Comparison of ENCODE assay signal across 9 mouse cellular contexts in the genomic region with DNA sequence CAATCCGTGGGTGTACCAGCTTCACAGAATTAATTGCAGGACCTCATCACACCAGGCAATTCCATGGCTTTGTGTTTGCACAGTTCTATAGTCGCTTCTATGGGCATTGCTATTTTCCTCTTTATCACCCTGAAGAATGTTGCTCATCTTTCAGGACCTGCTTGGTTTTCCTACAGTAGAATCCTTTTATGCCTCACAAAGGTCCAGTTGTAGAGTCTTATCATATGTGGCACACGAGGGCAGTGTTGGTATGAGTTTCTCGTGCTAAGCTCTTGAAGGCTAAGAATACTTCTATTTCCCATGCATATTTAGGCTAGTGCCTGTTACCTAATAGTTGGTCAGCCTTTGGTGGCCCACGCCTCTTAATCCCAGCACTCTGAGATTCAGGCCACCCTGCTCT. TPM values are rescaled to one million over a fixed set of nuclear protein-coding genes. Genes with fewer than 3 reads are reported as not detected.
DNase-seq lines count a peak whose midpoint lies in the region; ATAC-seq and TF ChIP-seq lines count a peak whose summit lies in the region.
"Had no signal": no experiment of that assay in that cellular context is flagged by ENCODE, and none has a peak within 500 bp of the region (broad histone marks: within the 10 kb centered on the region; RNA-seq: fewer than 3 reads in every experiment).

No protein-coding gene starts in this region.

- H3K9me3 ChIP-seq in heart, embryonic 11.5 days (replicated peaks; ENCODE audit: control insufficient read depth, low read length), result no peaks in the 10 kb centered on the region
- H3K9me3 ChIP-seq in ES-Bruce4 (replicated peaks; ENCODE audit: control insufficient read depth, insufficient read depth, low read length, poor library complexity, severe bottlenecking), result no peaks in the 10 kb centered on the region
- H3K9me3 ChIP-seq in heart, embryonic 16.5 days (replicated peaks; ENCODE audit: control insufficient read depth, low read length), result no peaks in the 10 kb centered on the region
- no peaks in the 10 kb centered on the region for H3K9me3 ChIP-seq in lung, postnatal 0 days (ENCODE audit: low read length)

- H3K9ac ChIP-seq in heart, embryonic 11.5 days (ENCODE audit: low read depth, low read length), result peak overlapping the region; percentile 90
- peak overlapping the region; percentile 69 for H3K9ac ChIP-seq in ES-Bruce4 (ENCODE audit: low read depth, poor library complexity, severe bottlenecking)
- peak overlapping the region; percentile 92 for H3K9ac ChIP-seq in heart, embryonic 16.5 days (ENCODE audit: low read length)
- H3K9ac ChIP-seq in lung, postnatal 0 days (replicated peaks; ENCODE audit: low read depth), result peak overlapping the region; percentile 67; the same call in 1 of the 2 replicates

- no peak for TF ChIP-seq CTCF in ES-Bruce4 (IDR thresholded peaks at IDR 0.05; ENCODE audit: low read depth, low read length)
- peak; percentile 42 for TF ChIP-seq CTCF in lung, postnatal 0 days (IDR thresholded peaks at IDR 0.05)

- DNase-seq in heart, adult 8-10 months (ENCODE audit: low spot score), result no peak
- peak; percentile 19 for DNase-seq in lung, postnatal 0 days (ENCODE audit: low spot score)
- DNase-seq in adrenal gland, postnatal 10 days, result no peak
- no peak for DNase-seq in testis, postnatal 14 days (ENCODE audit: low spot score)
- DNase-seq in right cerebral cortex, postnatal 4 days, result no peak

- H3K4me1 ChIP-seq in heart, embryonic 11.5 days (ENCODE audit: control insufficient read depth, insufficient read depth, low read length), result peaks cover 9% of the 10 kb centered on the region
- no peaks in the 10 kb centered on the region for H3K4me1 ChIP-seq in ES-Bruce4 (ENCODE audit: control insufficient read depth, insufficient read depth, low read length)
- peaks cover 15% of the 10 kb centered on the region for H3K4me1 ChIP-seq in heart, embryonic 16.5 days (ENCODE audit: control insufficient read depth, insufficient read depth, low read length)
- peaks cover 16% of the 10 kb centered on the region for H3K4me1 ChIP-seq in lung, postnatal 0 days (ENCODE audit: insufficient read depth, low read depth, low read length)

- no peak for ATAC-seq in heart, embryonic 11.5 days (replicated peaks; ENCODE audit: insufficient number of reproducible peaks, low FRiP score, low TSS enrichment)
- ATAC-seq in heart, embryonic 16.5 days (replicated peaks; ENCODE audit: extremely low read depth, insufficient read depth, low FRiP score), result no peak
- no peak for ATAC-seq in lung, postnatal 0 days

- no peak for TF ChIP-seq EP300 in ES-Bruce4 (IDR thresholded peaks at IDR 0.05; ENCODE audit: insufficient read depth, low read depth, low read length)
- no peak for TF ChIP-seq EP300 in lung, postnatal 0 days (IDR thresholded peaks at IDR 0.05)

- peak overlapping the region; percentile 91; the same call in 1 of the 2 replicates for H3K27ac ChIP-seq in heart, embryonic 11.5 days (ENCODE audit: low read depth, low read length)
- H3K27ac ChIP-seq in ES-Bruce4 (ENCODE audit: insufficient read depth, low read length), result no peak overlapping the region
- H3K27ac ChIP-seq in heart, embryonic 16.5 days (ENCODE audit: low read length), result peak overlapping the region; percentile 90
- H3K27ac ChIP-seq in lung, postnatal 0 days (ENCODE audit: low read length), result no peak overlapping the region

- H3K4me2 ChIP-seq in heart, embryonic 11.5 days, result peak overlapping the region; percentile 97
- H3K4me2 ChIP-seq in heart, embryonic 16.5 days (ENCODE audit: low read depth, low read length), result peak overlapping the region; percentile 81
- peak overlapping the region; percentile 90 for H3K4me2 ChIP-seq in lung, postnatal 0 days (replicated peaks; ENCODE audit: low read depth, low read length)

- no peak for TF ChIP-seq POLR2A in ES-Bruce4 (IDR thresholded peaks at IDR 0.05; ENCODE audit: insufficient read depth, low read length)

- no peaks in the 10 kb centered on the region for H3K36me3 ChIP-seq in heart, embryonic 11.5 days (ENCODE audit: control insufficient read depth, insufficient read depth, low read length)
- no peaks in the 10 kb centered on the region for H3K36me3 ChIP-seq in ES-Bruce4 (ENCODE audit: control insufficient read depth, insufficient read depth, low read length, poor library complexity, severe bottlenecking)
- H3K36me3 ChIP-seq in heart, embryonic 16.5 days (ENCODE audit: control insufficient read depth, insufficient read depth), result peaks cover 2% of the 10 kb centered on the region; the same call in 1 of the 2 replicates
- no peaks in the 10 kb centered on the region for H3K36me3 ChIP-seq in lung, postnatal 0 days (ENCODE audit: insufficient read depth, low read length)

- WGBS in heart, embryonic 11.5 days (ENCODE audit: insufficient replicate concordance), result 37% methylated on average over 5 of the region's 5 CpGs
- WGBS in heart, embryonic 16.5 days, result 28% methylated on average over 5 of the region's 5 CpGs
- WGBS in lung, postnatal 0 days, result 23% methylated on average over 5 of the region's 5 CpGs

- H3K27me3 ChIP-seq in heart, embryonic 11.5 days (ENCODE audit: control insufficient read depth, insufficient read depth, low read length), result no peaks in the 10 kb centered on the region
- H3K27me3 ChIP-seq in ES-Bruce4 (ENCODE audit: control insufficient read depth, insufficient read depth, low read length, poor library complexity, severe bottlenecking), result no peaks in the 10 kb centered on the region
- H3K27me3 ChIP-seq in heart, embryonic 16.5 days (ENCODE audit: control insufficient read depth, insufficient read depth, low read length), result no peaks in the 10 kb centered on the region
- H3K27me3 ChIP-seq in lung, postnatal 0 days (replicated peaks; ENCODE audit: insufficient read depth, low read length), result no peaks in the 10 kb centered on the region

- peak overlapping the region; percentile 85 for H3K4me3 ChIP-seq in heart, embryonic 11.5 days (ENCODE audit: low read depth, low read length)
- peak overlapping the region; percentile 93 for H3K4me3 ChIP-seq in ES-Bruce4 (ENCODE audit: low read depth, low read length)
- H3K4me3 ChIP-seq in heart, embryonic 16.5 days (ENCODE audit: low read length), result peak overlapping the region; percentile 96
- peak overlapping the region; percentile 64 for H3K4me3 ChIP-seq in lung, postnatal 0 days (ENCODE audit: low read depth, low read length)

RNA-seq across cellular contexts. Expression of a gene that starts 0.6 kb away (rescaled TPM):
- 7.4 and 7.9 TPM in 2 replicates for polyA plus RNA-seq in heart, embryonic 11.5 days (2014; fragmentation: Nextera tagmentation; extraction: Ambion mirVana)
- 1 to 10 TPM; 6.1 to 7.2 (median 6.5) TPM for total RNA-seq in heart, adult 8-10 months (2022)
- 16.3 and 18.4 TPM in 2 replicates for polyA plus RNA-seq in ES-Bruce4 (2011; ENCODE audit: insufficient read depth, insufficient read length, low read depth, missing spikeins)
- polyA plus RNA-seq in heart, embryonic 16.5 days (2015; fragmentation: Nextera tagmentation; extraction: Ambion mirVana), result 7.2 and 8.1 TPM in 2 replicates
- 6.8 and 8.0 TPM in 2 replicates for polyA plus RNA-seq in lung, postnatal 0 days (2015; fragmentation: Nextera tagmentation; extraction: Ambion mirVana)
- total RNA-seq in adrenal gland, postnatal 10 days (2021), result 10 to 100 TPM; 12.3 to 14.3 TPM

RNA-seq across cellular contexts. Expression of a gene that starts 1.0 kb away (rescaled TPM):
- polyA plus RNA-seq in heart, embryonic 11.5 days (2014; fragmentation: Nextera tagmentation; extraction: Ambion mirVana), result 45.1 and 52.0 TPM in 2 replicates
- total RNA-seq in heart, adult 8-10 months (2022), result 10 to 100 TPM; 21.6 to 28.9 (median 24.7) TPM
- 119 and 121 TPM in 2 replicates for polyA plus RNA-seq in ES-Bruce4 (2011; ENCODE audit: insufficient read depth, insufficient read length, low read depth, missing spikeins)
- 57.1 and 60.9 TPM in 2 replicates for polyA plus RNA-seq in heart, embryonic 16.5 days (2015; fragmentation: Nextera tagmentation; extraction: Ambion mirVana)
- polyA plus RNA-seq in lung, postnatal 0 days (2015; fragmentation: Nextera tagmentation; extraction: Ambion mirVana), result 46.8 and 47.0 TPM in 2 replicates
- total RNA-seq in adrenal gland, postnatal 10 days (2021), result 10 to 100 TPM; 57.5 to 58.1 TPM

RNA-seq across cellular contexts. Expression of a gene that starts 18.8 kb away (rescaled TPM):
- not detected in 2 replicates for polyA plus RNA-seq in heart, embryonic 11.5 days (2014; fragmentation: Nextera tagmentation; extraction: Ambion mirVana)
- not detected for total RNA-seq in heart, adult 8-10 months (2022)
- polyA plus RNA-seq in ES-Bruce4 (2011; ENCODE audit: insufficient read depth, insufficient read length, low read depth, missing spikeins), result not detected in 2 replicates
- polyA plus RNA-seq in heart, embryonic 16.5 days (2015; fragmentation: Nextera tagmentation; extraction: Ambion mirVana), result 0.11 TPM in 1 of 2 replicates, not detected in the other
- not detected in 2 replicates for polyA plus RNA-seq in lung, postnatal 0 days (2015; fragmentation: Nextera tagmentation; extraction: Ambion mirVana)
- total RNA-seq in adrenal gland, postnatal 10 days (2021), result not detected
- total RNA-seq: left cerebral cortex, postnatal 25 days had no signal

RNA-seq across cellular contexts. Expression of a gene that starts 20.1 kb away (rescaled TPM):
- not detected in 2 replicates for polyA plus RNA-seq in heart, embryonic 11.5 days (2014; fragmentation: Nextera tagmentation; extraction: Ambion mirVana)
- total RNA-seq in heart, adult 8-10 months (2022), result not detected
- not detected in 2 replicates for polyA plus RNA-seq in ES-Bruce4 (2011; ENCODE audit: insufficient read depth, insufficient read length, low read depth, missing spikeins)
- polyA plus RNA-seq in heart, embryonic 16.5 days (2015; fragmentation: Nextera tagmentation; extraction: Ambion mirVana), result not detected in 2 replicates
- polyA plus RNA-seq in lung, postnatal 0 days (2015; fragmentation: Nextera tagmentation; extraction: Ambion mirVana), result not detected in 2 replicates
- total RNA-seq in adrenal gland, postnatal 10 days (2021), result not detected
- total RNA-seq: left cerebral cortex, postnatal 25 days had no signal

RNA-seq across cellular contexts. Expression of a gene that starts 20.1 kb away (rescaled TPM):
- not detected in 2 replicates for polyA plus RNA-seq in heart, embryonic 11.5 days (2014; fragmentation: Nextera tagmentation; extraction: Ambion mirVana)
- not detected for total RNA-seq in heart, adult 8-10 months (2022)
- not detected in 2 replicates for polyA plus RNA-seq in ES-Bruce4 (2011; ENCODE audit: insufficient read depth, insufficient read length, low read depth, missing spikeins)
- polyA plus RNA-seq in heart, embryonic 16.5 days (2015; fragmentation: Nextera tagmentation; extraction: Ambion mirVana), result not detected in 2 replicates
- 0.10 TPM in 1 of 2 replicates, not detected in the other for polyA plus RNA-seq in lung, postnatal 0 days (2015; fragmentation: Nextera tagmentation; extraction: Ambion mirVana)
- total RNA-seq in adrenal gland, postnatal 10 days (2021), result not detected
- total RNA-seq: left cerebral cortex, postnatal 25 days had no signal

Comparison
In these comparisons a context has a peak if more than half of its experiments do, and no peak if none do; other contexts are left out.
1. H3K27ac ChIP-seq: peak in heart, embryonic 11.5 days (single experiment) and heart, embryonic 16.5 days (single experiment); none in ES-Bruce4 (single experiment) and lung, postnatal 0 days (single experiment).
2. Peak in every context shown above with its lines, with median percentiles within 50 percentile points of each other: H3K4me2 ChIP-seq, H3K4me3 ChIP-seq and H3K9ac ChIP-seq.